Mouse (Mus musculus) myocyte (in vitro differentiated cells): ENCODE results near the gene Lrp5.

ENCODE experiments used
- CEBPB ChIP-seq: IDR thresholded peaks from 2 replicates; pipeline ENCODE4 v1.6.1; 2011; ENCODE audit warnings: mild to moderate bottlenecking, moderate library complexity; ENCODE audit not compliant: poor library complexity, insufficient read depth, severe bottlenecking
- E2F4 ChIP-seq: IDR thresholded peaks from one replicate; pipeline ENCODE4 v1.6.1; 2011; ENCODE audit warnings: mild to moderate bottlenecking, control low read depth, moderate library complexity; ENCODE audit not compliant: insufficient read depth
- MAX ChIP-seq: IDR thresholded peaks from one replicate; pipeline ENCODE4 v1.6.1; 2011; ENCODE audit warnings: low read depth, mild to moderate bottlenecking, control low read depth
- MYOD1 ChIP-seq, 3 experiments: IDR thresholded peaks; one replicate each; pipeline ENCODE4 v1.6.1; 2011; ENCODE audit warnings: control low read depth in 2 of 3, low read depth in 2 of 3, mild to moderate bottlenecking in 2 of 3, moderate library complexity in 1 of 3; ENCODE audit not compliant: insufficient read length in 2 of 3, control insufficient read depth in 1 of 3
- POLR2A ChIP-seq: IDR thresholded peaks from one replicate; pipeline ENCODE4 v1.6.1; 2011; ENCODE audit warnings: low read depth, mild to moderate bottlenecking, control low read depth, moderate library complexity; ENCODE audit not compliant: insufficient read length
- POLR2AphosphoS2 ChIP-seq: IDR thresholded peaks from one replicate; pipeline ENCODE4 v1.6.1; 2011; ENCODE audit warnings: low read depth, control low read depth; ENCODE audit not compliant: insufficient read length
- REST ChIP-seq: IDR thresholded peaks from one replicate; pipeline ENCODE4 v1.6.1; 2011; ENCODE audit warnings: mild to moderate bottlenecking, control low read depth, moderate library complexity; ENCODE audit not compliant: insufficient read depth, insufficient read length
- SRF ChIP-seq: IDR thresholded peaks from one replicate; pipeline ENCODE4 v1.6.1; 2011; ENCODE audit warnings: low read depth; ENCODE audit not compliant: control insufficient read depth, insufficient read length
- USF1 ChIP-seq: IDR thresholded peaks from one replicate; pipeline ENCODE4 v1.6.1; 2011; ENCODE audit warnings: low read depth, mild to moderate bottlenecking, control low read depth, moderate library complexity

DNA sequence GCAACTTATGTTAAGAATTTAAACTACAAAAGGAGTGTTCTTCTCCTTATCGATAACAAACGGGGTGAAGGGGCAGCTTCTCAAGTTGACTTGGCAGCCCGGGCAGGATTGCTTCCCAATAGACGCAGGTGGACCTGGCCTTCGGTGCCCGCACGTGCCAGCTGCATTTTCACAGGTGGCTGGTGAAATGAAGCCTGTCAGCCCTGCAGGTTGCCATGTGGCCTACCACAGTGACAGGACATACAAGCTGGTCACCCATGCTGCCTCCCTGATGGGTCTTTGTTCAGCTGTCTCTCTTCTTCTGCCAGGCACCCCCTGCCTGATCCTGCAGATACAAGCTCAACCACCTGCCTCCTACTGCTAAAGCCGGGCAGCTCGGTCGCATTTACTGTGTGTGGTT is 65.5 kb downstream of the Lrp5 start:
- TF ChIP-seq CEBPB (no peak), REST (no peak), POLR2AphosphoS2 (no peak), MYOD1 (IDR thresholded peaks at IDR 0.05; ENCODE audit: control insufficient read depth in 1 of 3, insufficient read length in 2 of 3, low read depth in 2 of 3) (no peak), USF1 (no peak), MAX (no peak), POLR2A (no peak), E2F4 (no peak), SRF (no peak)
